In genomic region chr10:70696748-70697585, GRCm38 (mm10) we compare ENCODE assay signal across 16 mouse cellular contexts. TPM values are rescaled to one million over a fixed set of nuclear protein-coding genes. Genes with fewer than 3 reads are reported as not detected.
A peak's percentile ranks its signal among the peaks of the same experiment; 100 is the strongest.
DNase-seq lines count a peak whose midpoint lies in the region; ATAC-seq and TF ChIP-seq lines count a peak whose summit lies in the region.
"Had no signal": no experiment of that assay in that cellular context is flagged by ENCODE, and none has a peak within 500 bp of the region (broad histone marks: within the 10 kb centered on the region; RNA-seq: fewer than 3 reads in every experiment).

No protein-coding gene starts in this region.

- H3K4me1 ChIP-seq in lung, adult 2 months (ENCODE audit: control insufficient read depth, insufficient read depth, low read length): no peaks in the 10 kb centered on the region
- H3K4me1 ChIP-seq in liver, postnatal 0 days (ENCODE audit: insufficient read depth): no peaks in the 10 kb centered on the region
- H3K4me1 ChIP-seq: embryonic facial prominence, embryonic 12.5 days; forebrain, embryonic 13.5 days; hindbrain, embryonic 15.5 days; limb, embryonic 15.5 days had no signal

- H3K36me3 ChIP-seq in liver, postnatal 0 days (replicated peaks; ENCODE audit: insufficient read depth, low read length): no peaks in the 10 kb centered on the region
- H3K36me3 ChIP-seq: embryonic facial prominence, embryonic 12.5 days; hindbrain, embryonic 15.5 days; limb, embryonic 15.5 days had no signal

- intact Hi-C loops in gastrocnemius, postnatal 14 days (cut with DNase I; ENCODE audit: low total_unique reads): no loop called here
- intact Hi-C loops in gastrocnemius, adult 2 months (cut with DNase I): no loop called here

- H3K9ac ChIP-seq in liver, postnatal 0 days (replicated peaks): no peak overlapping the region
- H3K9ac ChIP-seq: embryonic facial prominence, embryonic 12.5 days; forebrain, embryonic 13.5 days; hindbrain, embryonic 15.5 days; limb, embryonic 15.5 days had no signal

- no peak overlapping the region for H3K27ac ChIP-seq in gastrocnemius, adult 2 months
- no peak overlapping the region for H3K27ac ChIP-seq in liver, postnatal 0 days (ENCODE audit: low read depth)
- H3K27ac ChIP-seq: embryonic facial prominence, embryonic 12.5 days; forebrain, embryonic 13.5 days; hindbrain, embryonic 15.5 days; limb, embryonic 15.5 days had no signal

- TF ChIP-seq POLR2A in lung, adult 2 months (IDR thresholded peaks at IDR 0.05; ENCODE audit: borderline replicate concordance, extremely low read depth, low read depth, low read length): no peak

- DNase-seq in gastrocnemius, postnatal 14 days: peak; percentile 10
- no peak for DNase-seq in gastrocnemius, adult 2 months
- peak; percentile 9 for DNase-seq in lung, postnatal 10 days
- DNase-seq in lung, adult 2 months: no peak
- DNase-seq in kidney, adult 11 months: peak; percentile 84
- peak; percentile 61 to 71 for DNase-seq in kidney, postnatal 4 days
- DNase-seq in liver, postnatal 0 days: no peak
- no peak for DNase-seq in thymus, postnatal 4 days
- DNase-seq: cerebellum, adult 8-10 months had no signal

- H3K4me3 ChIP-seq in gastrocnemius, adult 2 months: no peak overlapping the region
- H3K4me3 ChIP-seq in lung, adult 2 months (replicated peaks; ENCODE audit: extremely low read depth, low read depth, low read length): no peak overlapping the region
- no peak overlapping the region for H3K4me3 ChIP-seq in liver, postnatal 0 days (ENCODE audit: low read depth, low read length)
- H3K4me3 ChIP-seq: embryonic facial prominence, embryonic 12.5 days; forebrain, embryonic 13.5 days; hindbrain, embryonic 15.5 days; limb, embryonic 15.5 days had no signal

- H3K9me3 ChIP-seq in liver, postnatal 0 days (ENCODE audit: low read length): no peaks in the 10 kb centered on the region
- H3K9me3 ChIP-seq: embryonic facial prominence, embryonic 12.5 days; forebrain, embryonic 13.5 days; hindbrain, embryonic 15.5 days; limb, embryonic 15.5 days had no signal

- ATAC-seq in liver, postnatal 0 days: no peak
- ATAC-seq: forebrain, embryonic 13.5 days had no signal

- no peak for TF ChIP-seq CTCF in gastrocnemius, adult 2 months (IDR thresholded peaks at IDR 0.05)
- no peak for TF ChIP-seq CTCF in lung, adult 2 months (IDR thresholded peaks at IDR 0.05; ENCODE audit: insufficient read depth, low read length)
- no peak for TF ChIP-seq CTCF in liver, postnatal 0 days (IDR thresholded peaks at IDR 0.05; ENCODE audit: low read depth)

- H3K4me2 ChIP-seq in liver, postnatal 0 days (ENCODE audit: low read depth, low read length): no peak overlapping the region
- H3K4me2 ChIP-seq: embryonic facial prominence, embryonic 12.5 days; forebrain, embryonic 13.5 days; hindbrain, embryonic 15.5 days; limb, embryonic 15.5 days had no signal

- no peak for TF ChIP-seq EP300 in liver, postnatal 0 days (IDR thresholded peaks at IDR 0.05; ENCODE audit: low read depth)

- H3K27me3 ChIP-seq in liver, postnatal 0 days (ENCODE audit: insufficient read depth, low read length): no peaks in the 10 kb centered on the region
- H3K27me3 ChIP-seq: embryonic facial prominence, embryonic 12.5 days; forebrain, embryonic 13.5 days; hindbrain, embryonic 15.5 days; limb, embryonic 15.5 days had no signal

- 57% methylated on average over 29 of the region's 29 CpGs for WGBS in lung, adult 2 months
- 72% methylated on average over 29 of the region's 29 CpGs for WGBS in liver, postnatal 0 days (ENCODE audit: insufficient replicate concordance)

RNA-seq across cellular contexts. Expression of gene Phyhipl, which starts 41.2 kb away (rescaled TPM):
- under 1 TPM; 0.10 to 0.27 TPM for total RNA-seq in gastrocnemius, postnatal 14 days (2021)
- not detected for total RNA-seq in gastrocnemius, adult 2 months (2021)
- polyA plus RNA-seq in lung, adult 2 months (2012; rRNA removed): 0.11 TPM in 1 of 2 replicates, not detected in the other
- 0.07 TPM in 1 of 2 replicates, not detected in the other for polyA plus RNA-seq in liver, postnatal 0 days (2015; fragmentation: Nextera tagmentation; extraction: Ambion mirVana)
- total RNA-seq: granulocyte monocyte progenitor cell, adult 5-6 weeks; megakaryocyte progenitor cell, adult 5-6 weeks; MEL had no signal

Comparison
In these comparisons a context has a peak if more than half of its experiments do, and no peak if none do; other contexts are left out.
1. DNase-seq: peak in gastrocnemius, postnatal 14 days (single experiment), lung, postnatal 10 days (single experiment), kidney, adult 11 months (single experiment) and kidney, postnatal 4 days (2 of 2); none in gastrocnemius, adult 2 months (single experiment), lung, adult 2 months (single experiment), liver, postnatal 0 days (single experiment) and thymus, postnatal 4 days (single experiment).